Mouse (Mus musculus): ENCODE measurements around the gene Enpp5.

- TF ChIP-seq POLR2A (IDR thresholded peaks at IDR 0.05; ENCODE audit: borderline replicate concordance, insufficient read depth, low read length) (no peak), CTCF (IDR thresholded peaks at IDR 0.05; ENCODE audit: borderline replicate concordance, insufficient read depth, low read depth, low read length) (no peak)
These were observed 17.8 kb upstream of the Enpp5 start for GRCm38 (mm10) chr17:44060781-44061180.
